Mouse (Mus musculus) Patski (cell line): ENCODE results near the gene Avil. TPM values are rescaled to one million over a fixed set of nuclear protein-coding genes. Genes with fewer than 3 reads are reported as not detected.

Experiments used
- ATAC-seq: fragments of 100-300 bp; one replicate; pipeline ENCODE4 v1.8.0; 2021
- CTCF ChIA-PET: fragments of 350-600 bp; sonication (Branson Sonifier 250); formaldehyde crosslinking; loops from one replicate; lab custom pipeline; 2022; ENCODE audit warnings: inconsistent platforms; lab: Charles Lee
- POLR2A ChIA-PET: fragments of 350-600 bp; sonication (Branson Sonifier 250); formaldehyde crosslinking; loops from one replicate; lab custom pipeline; 2022; ENCODE audit warnings: antibody characterized with exemption, inconsistent platforms; lab: Charles Lee
- DNase-seq: peaks from one replicate; pipeline ENCODE4 v3.0.0-alpha.2; 2011; ENCODE audit warnings: low read depth, low spot score
- H3K27me3 ChIP-seq: fragments of 371-371 bp; one replicate; pipeline ENCODE4 v1.5.1; 2021
- CTCF ChIP-seq: fragments of 100-300 bp; IDR thresholded peaks from one replicate; pipeline ENCODE4 v1.5.1; 2021
- in situ Hi-C: fragments of 300-500 bp; cut with MboI; formaldehyde crosslinking; loops from 3 replicates; pipeline ENCODE4 v1.11.1; 2018; ENCODE audit warnings: low pct_unique_long_range_greater_than_20kb, mixed read lengths
- polyA plus RNA-seq: library from polyadenylated mRNA; unstranded; gene quantifications from one replicate; pipeline ENCODE4 v1.2.3, GENCODE M21; 2021

The Avil gene
- polyA plus RNA-seq, 1 experiment from 2014 or later: 0.09 TPM

DNA sequence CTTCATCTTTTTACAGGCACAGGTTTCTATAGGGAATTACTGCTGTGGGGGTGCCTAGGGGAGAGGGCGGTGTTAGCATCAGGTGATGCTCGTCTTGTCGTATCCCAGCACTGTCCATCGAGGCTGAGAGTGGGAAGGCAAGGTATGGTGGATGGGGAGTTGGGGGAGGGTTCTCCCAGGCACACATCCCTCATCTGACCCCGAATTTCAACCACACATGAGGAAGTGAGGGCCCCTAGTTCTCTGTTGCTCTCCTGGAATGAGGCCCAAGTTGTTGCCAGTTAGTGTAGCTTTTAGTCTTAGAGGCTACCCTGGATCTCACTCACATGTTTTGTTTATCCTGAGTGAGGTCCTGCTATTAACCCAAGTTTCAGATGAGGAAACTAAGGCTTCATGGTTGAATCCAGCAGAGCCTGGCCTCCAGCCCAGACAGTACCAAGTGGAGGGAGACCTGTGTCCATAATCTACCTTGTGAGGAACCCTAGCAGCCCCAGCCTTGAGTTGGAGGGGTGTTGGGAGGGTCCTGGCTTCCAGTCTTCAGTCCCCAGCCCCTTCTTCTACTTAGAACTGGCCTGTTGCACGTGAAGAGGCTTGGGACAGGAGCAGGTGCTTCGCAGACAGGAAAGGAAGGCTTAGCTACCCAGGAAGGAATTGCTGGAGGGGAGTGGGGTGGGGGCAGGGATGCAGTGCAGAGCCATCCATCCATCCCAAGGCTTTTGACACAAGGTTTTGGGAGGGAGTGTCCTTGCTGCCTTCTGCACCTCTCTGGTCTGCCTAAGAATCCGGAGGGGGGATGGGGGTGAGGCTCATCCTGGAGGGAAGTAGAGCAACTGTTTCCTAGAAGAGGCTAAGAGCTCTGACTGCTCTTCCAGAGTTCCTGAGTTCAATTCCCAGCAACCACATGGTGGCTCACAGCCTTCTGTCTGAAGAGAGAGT lies 13.1 kb upstream of the Avil start:
- POLR2A ChIA-PET: interaction anchor here (0.8 to 1.4 kb wide), 3 partner anchors 11 to 54 kb away, joined by 3 to 4 read pairs (median 3); partner anchors contain the start of genes Eef1akmt3, Mettl1 and Tsfm
- no peak for ATAC-seq
- in situ Hi-C loops: no loop called here
- CTCF ChIA-PET: interaction anchor here (2.0 kb wide), 1 partner anchor 69 kb away, joined by 5 read pairs; no protein-coding TSS in a partner anchor
- no peaks in the 10 kb centered on the region for H3K27me3 ChIP-seq
- no peak for DNase-seq
- TF ChIP-seq CTCF: no peak

DNA sequence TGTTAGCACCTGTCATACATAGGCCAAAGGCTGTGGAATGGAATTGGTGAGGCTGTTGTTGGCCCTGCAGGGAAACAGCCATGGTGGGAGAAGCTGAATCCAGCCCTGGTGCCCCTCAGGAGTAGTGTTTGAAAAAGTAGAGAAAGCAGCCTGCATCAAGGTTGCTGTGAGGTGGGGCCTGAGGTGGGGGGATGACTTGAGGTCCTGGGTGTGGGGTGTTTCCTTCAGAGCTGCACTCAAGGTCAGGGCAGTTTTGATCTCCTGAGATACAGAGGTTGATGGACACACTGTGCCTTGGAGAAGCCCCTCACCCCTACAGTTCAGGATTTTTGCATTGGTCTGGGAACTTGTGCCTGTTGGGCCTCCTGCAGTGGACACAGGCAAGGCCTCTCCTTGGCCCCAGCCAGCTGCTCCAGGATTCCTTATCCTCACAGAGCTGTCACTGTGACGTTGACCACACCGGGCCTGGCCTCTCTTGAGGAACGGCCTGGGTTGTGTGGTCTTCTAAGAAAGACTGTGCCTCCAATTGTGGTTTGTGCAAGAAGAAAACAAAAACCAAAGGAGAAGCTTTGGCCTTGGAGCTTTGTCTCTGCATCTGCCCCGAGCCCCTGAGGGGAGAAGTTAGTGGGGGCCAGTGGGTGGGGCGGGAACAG lies 11.9 kb upstream of the Avil start:
- ChIA-PET POLR2A (interaction anchor here (0.5 kb wide), 1 partner anchor 8 kb away, joined by 3 read pairs; no protein-coding TSS in a partner anchor), CTCF (interaction anchor here (1.3 to 2.0 kb wide), 2 partner anchors 69 to 70 kb away, joined by 4 to 5 read pairs; no protein-coding TSS in a partner anchor)
- no peak for TF ChIP-seq CTCF
- DNase-seq (no peak), ATAC-seq (no peak)
- H3K27me3 ChIP-seq: no peaks in the 10 kb centered on the region
- in situ Hi-C loops: no loop called here

DNA sequence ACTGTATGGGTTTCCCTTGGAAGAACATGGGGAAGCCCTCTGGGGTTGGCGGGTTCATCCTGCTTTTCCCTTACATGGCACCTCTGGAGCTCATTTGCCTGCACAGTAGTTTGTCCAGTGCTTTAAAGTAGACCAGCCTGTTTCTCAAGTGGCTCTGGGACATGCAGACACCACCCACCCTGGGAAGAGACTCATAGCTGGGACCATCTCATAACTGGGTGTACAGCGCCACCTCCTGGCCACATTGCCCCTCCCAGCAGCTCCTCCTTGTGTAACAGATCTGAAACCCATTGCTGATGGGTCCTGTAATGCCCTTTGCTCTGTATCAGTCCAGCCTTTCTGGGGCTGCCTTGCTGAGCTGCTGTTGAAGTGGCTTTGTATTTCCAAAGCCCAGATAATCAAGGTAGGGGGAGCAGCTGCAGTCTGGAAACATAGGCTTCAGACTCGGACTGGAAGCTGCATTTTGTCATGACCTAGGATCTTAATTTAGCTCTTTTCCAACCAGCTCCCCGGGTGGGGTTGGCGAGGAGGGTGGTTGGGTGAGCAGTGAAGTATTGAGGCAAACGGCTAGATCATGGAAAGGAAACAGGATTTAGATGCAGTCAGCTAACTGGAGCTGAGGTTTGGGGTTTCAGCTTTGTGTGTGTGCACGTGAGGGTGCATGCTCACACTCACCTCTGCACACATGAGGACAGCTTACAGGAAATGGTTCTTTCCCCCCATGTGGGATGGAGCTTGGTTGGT lies 10.0 kb upstream of the Avil start:
- TF ChIP-seq CTCF: no peak
- in situ Hi-C loops: loop anchor here (5.0 kb wide), 1 partner anchor 73 kb away; no protein-coding TSS in a partner anchor
- ATAC-seq (peak; percentile 55), DNase-seq (no peak)
- ChIA-PET POLR2A (interaction anchor here (0.5 to 1.5 kb wide), 3 partner anchors 9 to 13 kb away, joined by 3 to 4 read pairs (median 4); no protein-coding TSS in a partner anchor), CTCF (interaction anchor here (0.7 to 3.0 kb wide), 15 partner anchors 8 to 70 kb away, joined by 3 to 55 read pairs (median 4); partner anchors contain the start of gene Avil)
- H3K27me3 ChIP-seq: no peaks in the 10 kb centered on the region

DNA sequence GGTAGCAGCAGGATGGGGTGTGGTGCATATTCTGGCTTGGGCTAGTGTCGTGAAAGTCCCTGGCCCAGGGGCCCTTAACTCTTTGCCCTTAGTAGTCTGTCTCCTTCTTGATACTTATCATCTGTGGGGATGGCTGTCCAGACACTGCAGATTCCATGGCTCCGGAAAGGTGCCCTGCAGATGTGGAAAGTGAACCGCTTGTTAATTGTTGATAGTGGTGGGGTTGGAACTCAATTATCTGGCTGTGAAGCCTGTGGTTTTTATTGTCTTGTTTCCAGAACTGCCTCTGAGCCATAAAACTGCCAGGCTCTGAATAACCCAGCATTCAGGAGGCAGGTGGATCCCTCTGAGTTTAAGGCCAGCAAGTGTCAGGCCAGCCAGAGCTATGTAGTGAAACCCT lies 8.8 kb upstream of the Avil start:
- in situ Hi-C loops: loop anchor here (5.0 kb wide), 1 partner anchor 74 kb away; no protein-coding TSS in a partner anchor
- POLR2A ChIA-PET: interaction anchor here (1.1 kb wide), 1 partner anchor 10 kb away, joined by 4 read pairs; no protein-coding TSS in a partner anchor
- DNase-seq (no peak), ATAC-seq (no peak)
- H3K27me3 ChIP-seq: no peaks in the 10 kb centered on the region
- CTCF ChIA-PET: interaction anchor here (1.5 to 3.0 kb wide), 3 partner anchors 12 to 71 kb away, joined by 4 to 55 read pairs (median 8); no protein-coding TSS in a partner anchor
- no peak for TF ChIP-seq CTCF

DNA sequence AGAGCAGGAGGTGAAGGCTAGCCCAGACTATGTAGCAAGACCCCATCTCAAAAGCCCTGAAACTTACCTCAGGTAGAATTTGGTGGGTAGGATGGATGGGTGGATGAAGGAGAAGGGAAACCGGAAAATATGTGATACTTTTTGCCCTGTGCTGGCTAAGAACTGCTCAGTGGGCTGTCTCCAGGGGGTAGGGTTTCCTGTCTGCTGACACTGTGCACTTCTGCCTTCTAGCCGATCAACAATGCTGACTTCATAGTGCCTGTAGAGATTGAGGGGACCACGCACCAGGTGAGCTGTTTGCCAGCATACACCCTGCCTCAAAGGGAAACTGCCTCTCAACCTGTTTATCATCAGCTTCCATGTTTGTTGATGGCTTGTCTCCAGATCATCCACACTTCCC lies 6.9 kb upstream of the Avil start:
- DNase-seq: no peak
- ChIA-PET POLR2A (no interaction called here), CTCF (no interaction called here)
- TF ChIP-seq CTCF: no peak
- in situ Hi-C loops: loop anchor here (5.0 kb wide), 1 partner anchor 76 kb away; no protein-coding TSS in a partner anchor
- no peak for ATAC-seq
- H3K27me3 ChIP-seq: no peaks in the 10 kb centered on the region

- H3K27me3 ChIP-seq: no peaks in the 10 kb centered on the region
- no peak for TF ChIP-seq CTCF
- no peak for ATAC-seq
- no peak for DNase-seq
- in situ Hi-C loops: no loop called here
- ChIA-PET POLR2A (no interaction called here), CTCF (interaction anchor here (0.9 kb wide), 1 partner anchor 31 kb away, joined by 4 read pairs; no protein-coding TSS in a partner anchor)
Observed at GRCm38 (mm10) chr10:126997340-126998113, 3.0 kb upstream of the Avil start.

- in situ Hi-C loops: no loop called here
- POLR2A ChIA-PET: interaction anchor here (2.0 kb wide), 1 partner anchor 73 kb away, joined by 7 read pairs; no protein-coding TSS in a partner anchor
- DNase-seq: no peak
- TF ChIP-seq CTCF: no peak
- ATAC-seq: no peak
- no peaks in the 10 kb centered on the region for H3K27me3 ChIP-seq
- CTCF ChIA-PET: interaction anchor here (1.1 to 1.6 kb wide), 4 partner anchors 11 to 30 kb away, joined by 3 to 4 read pairs (median 3); partner anchors contain the start of gene Tsfm
Observed at GRCm38 (mm10) chr10:127001297-127001696, 788 bp downstream of the Avil start.

DNA sequence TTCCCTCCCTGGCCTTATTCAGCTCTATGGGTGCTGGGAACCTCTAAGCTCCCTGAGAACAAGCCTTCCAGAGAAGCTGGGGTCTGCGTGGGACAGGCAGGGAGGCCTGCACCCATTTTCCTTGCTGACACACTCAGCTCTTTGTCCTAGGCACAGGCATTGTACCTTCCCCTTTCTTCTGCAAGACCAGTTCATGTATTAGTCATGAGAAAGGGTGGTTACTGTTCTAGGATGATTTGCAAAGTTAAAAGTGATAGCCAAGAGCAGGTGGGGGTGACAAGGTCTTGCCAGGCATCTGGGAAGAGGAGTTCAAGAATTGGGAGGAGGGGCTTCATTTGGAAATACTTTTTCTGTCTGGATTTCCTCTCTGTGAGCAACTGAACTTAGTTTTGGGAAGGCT lies 1.5 kb downstream of the Avil start:
- CTCF ChIA-PET: interaction anchor here (1.1 to 1.6 kb wide), 4 partner anchors 16 to 83 kb away, joined by 3 to 4 read pairs (median 3); partner anchors contain the start of gene Tsfm
- in situ Hi-C loops: no loop called here
- no peak for DNase-seq
- no peaks in the 10 kb centered on the region for H3K27me3 ChIP-seq
- ATAC-seq: no peak
- TF ChIP-seq CTCF: no peak
- POLR2A ChIA-PET: interaction anchor here (0.6 to 2.0 kb wide), 3 partner anchors 12 to 102 kb away, joined by 3 to 7 read pairs (median 4); no protein-coding TSS in a partner anchor

DNA sequence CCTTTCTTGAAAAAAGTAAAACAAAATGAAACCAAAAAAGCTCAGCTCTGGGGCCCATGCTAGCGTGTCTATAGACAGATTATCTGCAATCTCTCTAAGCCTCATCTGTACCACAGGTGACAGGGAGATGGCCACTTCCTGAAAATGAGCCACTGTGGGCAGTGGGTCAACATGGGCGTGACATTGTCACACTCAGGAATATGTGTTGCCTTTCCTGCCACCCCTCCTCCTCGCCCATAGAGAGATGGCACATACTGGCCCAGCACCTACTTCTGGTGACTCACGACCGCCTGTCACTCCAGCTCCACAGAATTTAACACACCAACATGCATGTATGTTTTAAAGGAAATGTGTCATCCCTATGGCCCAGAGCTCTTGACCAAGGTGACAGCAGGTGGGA lies 2.3 kb downstream of the Avil start:
- CTCF ChIA-PET: interaction anchor here (1.1 to 1.9 kb wide), 4 partner anchors 10 to 84 kb away, joined by 3 to 4 read pairs (median 4); partner anchors contain the start of gene Tsfm
- POLR2A ChIA-PET: interaction anchor here (0.8 kb wide), 1 partner anchor 12 kb away, joined by 3 read pairs; no protein-coding TSS in a partner anchor

More for the DNA sequence above, 2.3 kb downstream of the Avil start:
- DNase-seq: no peak
- no peaks in the 10 kb centered on the region for H3K27me3 ChIP-seq
- in situ Hi-C loops: no loop called here
- TF ChIP-seq CTCF: no peak
- no peak for ATAC-seq
